Mouse (Mus musculus) urinary bladder, postnatal 4 days (tissue): Measurements from ENCODE around the gene Spint2.
A peak's percentile ranks its signal among the peaks of the same experiment; 100 is the strongest.

Source experiments
- DNase-seq, 2 experiments: peaks; one replicate each; pipeline ENCODE4 v3.0.0; 2021 to 2022; ENCODE audit warnings: low spot score in 2 of 2

Spint2 gene

GRCm38 (mm10) chr7:29304463-29305262, 23.0 kb upstream of the Spint2 start:
- DNase-seq: no peak

- peak; percentile 80 to 81 for DNase-seq
Observed at GRCm38 (mm10) chr7:29303738-29304462, 22.2 kb upstream of the Spint2 start, which contains the start of gene Dpf1. Gene Dpf1 (plus strand): TSS chr7:29303951.

GRCm38 (mm10) chr7:29302641-29303040, 20.9 kb upstream of the Spint2 start:
- DNase-seq: no peak

- peak; percentile 59 to 82 for DNase-seq
Observed at GRCm38 (mm10) chr7:29301127-29301566, 19.4 kb upstream of the Spint2 start.

GRCm38 (mm10) chr7:29296998-29297397, 15.3 kb upstream of the Spint2 start:
- DNase-seq: no peak

- no peak for DNase-seq
Observed at GRCm38 (mm10) chr7:29295861-29296647, 14.3 kb upstream of the Spint2 start.

- no peak for DNase-seq
Observed at GRCm38 (mm10) chr7:29294111-29294761, 12.5 kb upstream of the Spint2 start.

GRCm38 (mm10) chr7:29293131-29294065, 11.7 kb upstream of the Spint2 start:
- DNase-seq: peak in 1 of 2 experiments; percentile 83

- DNase-seq: no peak
Observed at GRCm38 (mm10) chr7:29292458-29293098, 10.9 kb upstream of the Spint2 start.

- DNase-seq: no peak
Observed at GRCm38 (mm10) chr7:29291616-29292457, 10.1 kb upstream of the Spint2 start.

GRCm38 (mm10) chr7:29290691-29291485, 9.2 kb upstream of the Spint2 start:
- DNase-seq: no peak

GRCm38 (mm10) chr7:29289856-29290255, 8.1 kb upstream of the Spint2 start:
- no peak for DNase-seq

GRCm38 (mm10) chr7:29288942-29289638, 7.4 kb upstream of the Spint2 start, which contains the start of gene Ppp1r14a:
Gene Ppp1r14a (plus strand): TSS chr7:29289308.
- DNase-seq: peak; percentile 74 to 91

GRCm38 (mm10) chr7:29288079-29288478, 6.4 kb upstream of the Spint2 start:
- DNase-seq: no peak

- no peak for DNase-seq
Observed at GRCm38 (mm10) chr7:29287481-29287880, 5.8 kb upstream of the Spint2 start.

- DNase-seq: no peak
Observed at GRCm38 (mm10) chr7:29284523-29284922, 2.8 kb upstream of the Spint2 start.

GRCm38 (mm10) chr7:29283876-29284275, 2.2 kb upstream of the Spint2 start:
- DNase-seq: no peak
